Mouse (Mus musculus) midbrain, embryonic 10.5 days (tissue): ENCODE results near the gene Olfr1402. TPM values are rescaled to one million over a fixed set of nuclear protein-coding genes. Genes with fewer than 3 reads are reported as not detected.

ENCODE experiments used
- DNase-seq: peaks from one replicate; pipeline ENCODE4 v3.0.0-alpha.2; 2017; ENCODE audit warnings: low spot score
- H3K27ac ChIP-seq: fragments of 300-500 bp; sonication (generic); replicated peaks from 2 replicates; pipeline ENCODE4 v1.5.1; 2016; ENCODE audit warnings: mild to moderate bottlenecking
- H3K27me3 ChIP-seq: fragments of 300-500 bp; sonication (generic); 2 replicates; pipeline ENCODE4 v1.6.1; 2016; ENCODE audit warnings: low read depth, mild to moderate bottlenecking; ENCODE audit not compliant: poor library complexity, severe bottlenecking
- H3K36me3 ChIP-seq: fragments of 300-500 bp; sonication (generic); 2 replicates; pipeline ENCODE4 v1.6.1; 2016; ENCODE audit warnings: mild to moderate bottlenecking, moderate library complexity
- H3K4me1 ChIP-seq: fragments of 300-500 bp; sonication (generic); 2 replicates; pipeline ENCODE4 v1.6.1; 2016
- H3K4me3 ChIP-seq: fragments of 300-500 bp; sonication (generic); 2 replicates; pipeline ENCODE4 v1.5.1; 2016; ENCODE audit warnings: mild to moderate bottlenecking, moderate library complexity
- H3K9me3 ChIP-seq: fragments of 300-500 bp; sonication (generic); replicated peaks from 2 replicates; pipeline ENCODE4 v1.6.1; 2016; ENCODE audit warnings: mild to moderate bottlenecking
- WGBS: fragments of 180-500 bp; shearing (Covaris S2); methylation state at CpG from one replicate; pipeline ENCODE4 v1.1.7; 2016; 5-methylcytosine and 5-hydroxymethylcytosine counted together
- polyA plus RNA-seq: library from polyadenylated mRNA; unstranded; fragments of >200 nt; fragmentation: Nextera tagmentation; extraction: Ambion mirVana; gene quantifications from 2 replicates; pipeline ENCODE4 v1.2.1, GENCODE M21; 2016

Gene Olfr1402
- not detected in 2 replicates for polyA plus RNA-seq

DNA sequence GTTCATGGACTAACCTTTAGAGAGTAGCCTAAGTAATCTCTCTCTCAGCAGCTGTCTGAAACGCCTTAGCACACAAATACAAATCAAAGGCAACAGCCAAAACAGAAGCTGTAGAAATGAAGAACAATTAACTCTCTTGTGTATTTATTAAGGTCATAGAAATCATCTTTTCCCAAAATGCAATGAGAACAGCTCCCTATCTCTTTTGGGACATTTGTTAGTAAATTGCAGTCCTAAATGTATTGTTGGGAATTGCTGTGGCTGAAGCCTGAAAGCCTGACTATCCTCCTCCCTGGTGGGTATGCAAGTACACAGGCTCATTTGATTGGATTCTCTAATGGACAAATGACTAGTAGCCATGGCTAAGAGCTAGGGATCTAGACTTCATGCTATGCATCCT, at the start of gene Olfr1402:
TSS of gene Olfr1402 (minus strand) at position 101 of the 400 bp plus-strand sequence.
- H3K4me3 ChIP-seq: no peak within 1 kb of the TSS
- H3K9me3 ChIP-seq: no peaks in the 10 kb centered on the region
- no peak within 1 kb of the TSS for H3K27ac ChIP-seq
- no peaks in the 10 kb centered on the region for H3K27me3 ChIP-seq
- H3K4me1 ChIP-seq: no peaks in the 10 kb centered on the region
- no peaks in the 10 kb centered on the region for H3K36me3 ChIP-seq
- no peak for DNase-seq
- WGBS: 80% methylated on average over 1 of the region's 1 CpGs

DNA sequence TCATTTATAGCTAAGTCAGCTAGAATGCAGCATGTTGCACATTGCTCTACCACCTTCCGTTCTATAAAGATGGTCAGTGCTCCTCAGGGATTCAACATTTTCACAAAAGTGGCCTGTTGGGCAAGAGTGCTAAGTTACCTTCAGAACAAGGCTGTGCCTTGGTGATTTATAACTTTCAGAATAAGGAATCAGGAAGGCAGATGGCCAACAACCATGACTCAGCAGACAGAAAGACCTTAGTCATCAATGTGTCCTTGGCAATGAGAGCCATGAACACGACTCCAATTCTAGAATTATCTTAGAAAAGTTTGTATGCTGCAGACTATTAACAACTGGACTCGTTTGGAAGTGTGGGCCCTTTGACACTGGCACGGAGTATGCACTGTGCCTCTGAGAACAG, 33.5 kb upstream of the Olfr1402 start:
- WGBS: 85% methylated on average over 4 of the region's 4 CpGs
- Histone ChIP-seq H3K9me3 (no peaks in the 10 kb centered on the region), H3K36me3 (no peaks in the 10 kb centered on the region), H3K4me3 (no peak overlapping the region), H3K27ac (no peak overlapping the region), H3K27me3 (no peaks in the 10 kb centered on the region), H3K4me1 (no peaks in the 10 kb centered on the region)
- DNase-seq: no peak

DNA sequence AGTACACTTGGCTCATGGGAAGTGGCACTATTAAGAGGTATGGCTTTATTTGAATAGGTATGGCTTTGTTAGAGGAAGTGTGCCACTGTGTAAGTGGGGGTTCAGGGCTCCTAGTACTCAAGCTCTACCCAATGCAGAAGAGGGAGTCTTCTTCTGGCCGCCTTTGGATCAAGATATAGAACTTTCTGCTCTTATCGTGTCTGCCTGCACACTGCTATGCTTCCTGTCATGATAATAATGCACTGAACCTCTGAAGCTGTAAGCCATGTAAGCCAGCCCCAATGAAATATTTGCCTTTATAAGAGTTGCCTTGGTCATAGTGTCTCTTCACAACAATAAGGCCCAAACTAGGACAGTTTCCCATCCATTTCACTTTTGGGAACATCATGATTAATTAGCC, 16.8 kb upstream of the Olfr1402 start:
- Histone ChIP-seq H3K27me3 (no peaks in the 10 kb centered on the region), H3K36me3 (no peaks in the 10 kb centered on the region), H3K4me3 (no peak overlapping the region), H3K9me3 (no peaks in the 10 kb centered on the region), H3K27ac (no peak overlapping the region), H3K4me1 (no peaks in the 10 kb centered on the region)
- WGBS: 89% methylated on average over 2 of the region's 2 CpGs
- no peak for DNase-seq

- DNase-seq: peak; percentile 43
- H3K9me3 ChIP-seq: no peaks in the 10 kb centered on the region
- no peak overlapping the region for H3K27ac ChIP-seq
- H3K4me3 ChIP-seq: no peak overlapping the region
- no peaks in the 10 kb centered on the region for H3K27me3 ChIP-seq
- 45% methylated on average over 1 of the region's 1 CpGs for WGBS
- no peaks in the 10 kb centered on the region for H3K4me1 ChIP-seq
- H3K36me3 ChIP-seq: no peaks in the 10 kb centered on the region
Measured at GRCm38 (mm10) chr3:97394289-97394688, 27.5 kb downstream of the Olfr1402 start.

GRCm38 (mm10) chr3:97393079-97393478, 28.7 kb downstream of the Olfr1402 start:
- no peak overlapping the region for H3K27ac ChIP-seq
- H3K4me3 ChIP-seq: no peak overlapping the region
- H3K36me3 ChIP-seq: no peaks in the 10 kb centered on the region
- H3K27me3 ChIP-seq: no peaks in the 10 kb centered on the region
- no peaks in the 10 kb centered on the region for H3K9me3 ChIP-seq
- no peaks in the 10 kb centered on the region for H3K4me1 ChIP-seq
- no peak for DNase-seq
- 76% methylated on average over 5 of the region's 5 CpGs for WGBS

GRCm38 (mm10) chr3:97370382-97370781, 51.4 kb downstream of the Olfr1402 start:
- Histone ChIP-seq H3K4me1 (peaks cover 3% of the 10 kb centered on the region; the same call in 1 of the 2 replicates), H3K36me3 (no peaks in the 10 kb centered on the region), H3K9me3 (no peaks in the 10 kb centered on the region), H3K27ac (no peak overlapping the region), H3K27me3 (no peaks in the 10 kb centered on the region), H3K4me3 (no peak overlapping the region)
- no peak for DNase-seq

GRCm38 (mm10) chr3:97363418-97364098, 58.3 kb downstream of the Olfr1402 start:
- H3K4me3 ChIP-seq: no peak overlapping the region
- H3K4me1 ChIP-seq: peaks cover under 1% of the 10 kb centered on the region; the same call in 1 of the 2 replicates
- no peaks in the 10 kb centered on the region for H3K27me3 ChIP-seq
- no peaks in the 10 kb centered on the region for H3K36me3 ChIP-seq
- no peak for DNase-seq
- H3K27ac ChIP-seq: no peak overlapping the region
- H3K9me3 ChIP-seq: no peaks in the 10 kb centered on the region
- 81% methylated on average over 3 of the region's 3 CpGs for WGBS

- Histone ChIP-seq H3K4me1 (peaks cover 6% of the 10 kb centered on the region), H3K9me3 (no peaks in the 10 kb centered on the region), H3K27me3 (no peaks in the 10 kb centered on the region), H3K4me3 (no peak overlapping the region), H3K36me3 (no peaks in the 10 kb centered on the region), H3K27ac (no peak overlapping the region)
- no peak for DNase-seq
- 34% methylated on average over 1 of the region's 1 CpGs for WGBS
Measured at GRCm38 (mm10) chr3:97358448-97358847, 63.4 kb downstream of the Olfr1402 start.

Other genes with a start within 250 kb of the Olfr1402 start
- gene Bcl9, start 124.1 kb downstream of the Olfr1402 start, polyA plus RNA-seq: 47.2 and 56.2 TPM in 2 replicates
- 22.6 and 23.3 TPM in 2 replicates for gene Chd1l, start 188.2 kb upstream of the Olfr1402 start, polyA plus RNA-seq
- gene Fmo5, start 206.8 kb upstream of the Olfr1402 start, polyA plus RNA-seq: 0.62 and 0.67 TPM in 2 replicates
- gene Prkab2, start 236.2 kb upstream of the Olfr1402 start, polyA plus RNA-seq: 7.0 and 8.4 TPM in 2 replicates